Mouse (Mus musculus): ENCODE results near the gene Zyx. TPM values are rescaled to one million over a fixed set of nuclear protein-coding genes. Genes with fewer than 3 reads are reported as not detected.

The Zyx gene
- polyA plus RNA-seq, 1 experiment = 40.1 TPM

DNA sequence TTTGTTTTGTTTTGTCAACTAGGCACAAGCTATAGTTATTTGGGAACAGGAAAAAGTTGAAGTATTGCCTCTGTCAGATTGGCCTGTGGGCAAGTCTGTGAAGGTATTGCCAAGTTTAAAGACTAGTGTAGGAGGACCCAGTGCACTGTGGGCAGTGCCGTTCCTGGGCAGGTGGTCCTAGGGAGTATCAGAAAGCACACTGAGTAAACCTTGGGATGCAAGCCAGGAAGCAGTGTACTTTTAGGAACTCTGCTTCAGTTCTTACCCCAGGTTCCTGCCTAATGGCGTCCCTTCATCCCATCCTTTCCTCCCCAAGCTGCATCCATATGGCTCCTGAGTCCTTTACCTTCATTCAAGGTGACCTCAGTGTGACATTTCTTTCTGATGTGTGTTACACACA lies 25.7 kb downstream of the Zyx start:
- no peaks in the 10 kb centered on the region for H3K36me3 ChIP-seq (ENCODE audit: control insufficient read depth, insufficient read depth, low read length)
- TF ChIP-seq CTCF (IDR thresholded peaks at IDR 0.05; ENCODE audit: control insufficient read depth, insufficient read depth, insufficient replicate concordance, low read depth, low read length) = no peak
- no peak for TF ChIP-seq POLR2A (IDR thresholded peaks at IDR 0.05; ENCODE audit: control insufficient read depth, low read depth, low read length)
- H3K27ac ChIP-seq (ENCODE audit: control insufficient read depth, insufficient read depth, low read depth, low read length) = no peak overlapping the region
- peaks cover 10% of the 10 kb centered on the region for H3K4me1 ChIP-seq (ENCODE audit: control insufficient read depth, insufficient read depth, low read length)
- H3K4me3 ChIP-seq (ENCODE audit: control insufficient read depth, low read depth, low read length) = no peak overlapping the region
- H3K27me3 ChIP-seq (ENCODE audit: control insufficient read depth, insufficient read depth, low read length) = no peaks in the 10 kb centered on the region

DNA sequence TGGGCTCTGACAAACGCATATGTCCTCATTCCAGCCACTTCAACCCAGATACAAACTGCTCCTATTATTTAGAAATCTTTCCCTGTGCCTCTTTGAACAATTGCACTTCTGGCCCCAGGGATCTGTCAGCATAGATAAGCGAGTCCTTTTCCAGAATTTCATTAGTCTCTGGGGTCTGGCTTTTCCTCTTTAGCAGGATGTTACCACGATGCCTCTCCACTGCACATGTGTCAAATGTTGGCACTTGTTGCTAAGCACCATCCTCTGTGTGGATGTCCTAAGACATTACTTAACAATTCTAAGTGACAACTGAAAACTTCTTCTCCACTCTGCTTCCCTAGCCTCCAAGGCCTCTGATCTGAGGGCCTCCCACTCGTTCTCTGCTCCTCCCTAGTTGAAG lies 26.6 kb downstream of the Zyx start:
- TF ChIP-seq CTCF (IDR thresholded peaks at IDR 0.05; ENCODE audit: control insufficient read depth, insufficient read depth, insufficient replicate concordance, low read depth, low read length) (no peak), POLR2A (IDR thresholded peaks at IDR 0.05; ENCODE audit: control insufficient read depth, low read depth, low read length) (no peak)
- Histone ChIP-seq H3K4me1 (ENCODE audit: control insufficient read depth, insufficient read depth, low read length) (peaks cover 10% of the 10 kb centered on the region), H3K4me3 (ENCODE audit: control insufficient read depth, low read depth, low read length) (no peak overlapping the region), H3K27ac (ENCODE audit: control insufficient read depth, insufficient read depth, low read depth, low read length) (no peak overlapping the region), H3K36me3 (ENCODE audit: control insufficient read depth, insufficient read depth, low read length) (no peaks in the 10 kb centered on the region), H3K27me3 (ENCODE audit: control insufficient read depth, insufficient read depth, low read length) (no peaks in the 10 kb centered on the region)

DNA sequence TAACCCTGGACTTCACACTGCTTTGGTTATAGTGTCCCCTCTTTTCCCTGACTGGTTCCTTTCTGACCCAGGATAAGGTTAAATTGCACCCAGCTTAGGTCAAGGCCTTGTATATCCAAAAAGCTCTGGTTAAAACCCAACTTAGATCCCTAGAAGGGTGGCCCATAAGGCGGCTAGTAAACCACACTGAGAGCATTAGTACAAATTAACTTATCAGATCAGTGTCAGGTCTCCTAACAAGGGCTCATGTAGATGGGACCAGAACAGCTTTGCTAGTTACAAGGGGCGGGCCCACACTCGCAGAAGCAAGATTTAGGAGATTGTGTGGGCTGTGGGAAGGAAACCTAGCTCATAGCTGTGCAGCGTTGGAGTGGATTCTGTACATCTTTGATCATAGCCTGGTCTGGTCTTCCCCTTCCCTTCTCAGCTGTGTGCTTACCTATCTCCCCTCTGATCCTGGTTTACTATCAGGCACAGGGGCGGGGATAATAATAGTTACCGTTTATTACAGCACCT lies 27.1 kb downstream of the Zyx start:
- no peaks in the 10 kb centered on the region for H3K27me3 ChIP-seq (ENCODE audit: control insufficient read depth, insufficient read depth, low read length)

DNA sequence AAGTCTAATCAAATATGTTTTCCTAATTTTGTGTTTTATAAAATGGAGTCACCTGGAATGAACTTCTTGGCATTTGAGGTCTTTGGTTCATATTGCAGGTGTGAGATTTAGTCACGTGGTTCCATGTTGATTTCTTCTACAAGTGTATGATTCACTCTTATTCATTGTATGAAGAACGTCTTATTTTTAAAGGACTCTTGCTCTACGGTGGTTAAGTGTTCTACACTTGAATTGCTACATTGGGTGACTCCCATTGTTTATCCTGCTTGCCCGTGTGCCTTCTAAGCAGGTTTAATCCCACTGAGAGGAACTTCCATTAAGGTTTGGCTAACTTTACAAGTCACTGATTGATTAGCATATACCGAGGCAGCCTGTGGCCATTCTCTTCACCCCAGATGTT lies 27.9 kb downstream of the Zyx start:
- no peak for TF ChIP-seq CTCF (IDR thresholded peaks at IDR 0.05; ENCODE audit: control insufficient read depth, insufficient read depth, insufficient replicate concordance, low read depth, low read length)
- no peak for TF ChIP-seq POLR2A (IDR thresholded peaks at IDR 0.05; ENCODE audit: control insufficient read depth, low read depth, low read length)
- H3K36me3 ChIP-seq (ENCODE audit: control insufficient read depth, insufficient read depth, low read length) = no peaks in the 10 kb centered on the region
- peaks cover 12% of the 10 kb centered on the region for H3K4me1 ChIP-seq (ENCODE audit: control insufficient read depth, insufficient read depth, low read length)
- H3K27me3 ChIP-seq (ENCODE audit: control insufficient read depth, insufficient read depth, low read length) = no peaks in the 10 kb centered on the region
- no peak overlapping the region for H3K27ac ChIP-seq (ENCODE audit: control insufficient read depth, insufficient read depth, low read depth, low read length)
- peak overlapping the region; percentile 38; the same call in 1 of the 2 replicates for H3K4me3 ChIP-seq (ENCODE audit: control insufficient read depth, low read depth, low read length)

More for the DNA sequence above, 27.1 kb downstream of the Zyx start:
- H3K4me3 ChIP-seq (ENCODE audit: control insufficient read depth, low read depth, low read length) = no peak overlapping the region
- H3K27ac ChIP-seq (ENCODE audit: control insufficient read depth, insufficient read depth, low read depth, low read length) = no peak overlapping the region
- H3K4me1 ChIP-seq (ENCODE audit: control insufficient read depth, insufficient read depth, low read length) = peaks cover 10% of the 10 kb centered on the region
- TF ChIP-seq CTCF (IDR thresholded peaks at IDR 0.05; ENCODE audit: control insufficient read depth, insufficient read depth, insufficient replicate concordance, low read depth, low read length) = no peak
- no peak for TF ChIP-seq POLR2A (IDR thresholded peaks at IDR 0.05; ENCODE audit: control insufficient read depth, low read depth, low read length)
- H3K36me3 ChIP-seq (ENCODE audit: control insufficient read depth, insufficient read depth, low read length) = no peaks in the 10 kb centered on the region

DNA sequence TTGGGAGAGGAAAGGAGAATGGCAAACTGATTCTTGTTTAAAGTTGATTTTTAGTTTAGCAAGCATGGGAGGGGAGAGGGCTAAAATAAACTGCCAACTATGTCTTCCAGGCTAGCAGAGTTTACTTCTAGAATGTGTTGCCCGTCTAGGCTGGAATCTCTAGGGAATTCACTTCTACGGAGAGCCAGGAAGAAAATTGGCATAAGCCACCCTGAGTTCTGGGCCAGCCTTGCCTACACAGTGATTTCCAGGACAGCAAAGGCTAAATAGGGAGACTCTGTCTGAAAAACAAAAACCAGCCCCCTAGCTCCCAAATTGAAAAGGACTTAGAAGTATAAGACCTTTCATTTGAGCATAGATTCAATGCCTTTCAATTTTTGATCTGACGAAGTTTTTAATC lies 30.1 kb downstream of the Zyx start:
- peaks cover 2% of the 10 kb centered on the region; the same call in 1 of the 2 replicates for H3K4me1 ChIP-seq (ENCODE audit: control insufficient read depth, insufficient read depth, low read length)
- no peak overlapping the region for H3K27ac ChIP-seq (ENCODE audit: control insufficient read depth, insufficient read depth, low read depth, low read length)
- no peak overlapping the region for H3K4me3 ChIP-seq (ENCODE audit: control insufficient read depth, low read depth, low read length)
- TF ChIP-seq POLR2A (IDR thresholded peaks at IDR 0.05; ENCODE audit: control insufficient read depth, low read depth, low read length) (no peak), CTCF (IDR thresholded peaks at IDR 0.05; ENCODE audit: control insufficient read depth, insufficient read depth, insufficient replicate concordance, low read depth, low read length) (no peak)
- H3K27me3 ChIP-seq (ENCODE audit: control insufficient read depth, insufficient read depth, low read length) = no peaks in the 10 kb centered on the region
- H3K36me3 ChIP-seq (ENCODE audit: control insufficient read depth, insufficient read depth, low read length) = no peaks in the 10 kb centered on the region

DNA sequence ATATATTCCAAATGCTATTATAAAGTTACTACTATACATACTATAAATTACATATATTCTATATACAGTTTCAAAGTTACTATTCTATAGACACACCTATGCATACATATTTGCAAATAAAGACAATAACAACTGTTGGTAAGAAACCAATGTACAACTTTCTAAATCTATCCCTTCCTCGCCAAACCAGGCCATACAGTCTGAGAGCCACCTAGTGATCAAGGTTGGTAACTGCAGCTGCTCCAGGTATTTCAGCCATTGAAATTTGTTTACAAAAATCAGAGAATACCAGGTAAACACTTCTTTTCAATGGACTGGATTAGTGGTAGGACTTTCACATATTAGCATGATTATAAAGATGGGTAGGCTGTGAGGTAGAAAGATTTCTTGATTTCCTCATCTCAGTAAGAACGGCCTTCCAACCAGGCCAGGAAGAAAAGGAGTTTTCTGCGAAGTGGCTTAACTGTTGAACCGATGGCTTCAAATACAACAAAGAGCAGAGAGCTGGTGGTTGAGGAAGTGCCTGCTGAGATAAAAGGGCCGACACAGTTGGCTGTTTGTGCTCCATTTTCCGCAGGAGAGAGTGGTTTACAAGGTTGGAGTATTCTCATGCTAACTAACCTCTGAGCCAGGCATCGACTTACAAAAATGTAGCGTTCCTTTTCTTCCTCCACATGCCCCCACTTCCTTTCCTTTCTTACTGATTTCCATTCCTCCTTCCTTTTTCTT lies 31.1 kb downstream of the Zyx start:
- TF ChIP-seq CTCF (IDR thresholded peaks at IDR 0.05; ENCODE audit: control insufficient read depth, insufficient read depth, insufficient replicate concordance, low read depth, low read length) (no peak), POLR2A (IDR thresholded peaks at IDR 0.05; ENCODE audit: control insufficient read depth, low read depth, low read length) (no peak)
- Histone ChIP-seq H3K36me3 (ENCODE audit: control insufficient read depth, insufficient read depth, low read length) (no peaks in the 10 kb centered on the region), H3K27me3 (ENCODE audit: control insufficient read depth, insufficient read depth, low read length) (no peaks in the 10 kb centered on the region), H3K4me3 (ENCODE audit: control insufficient read depth, low read depth, low read length) (no peak overlapping the region), H3K27ac (ENCODE audit: control insufficient read depth, insufficient read depth, low read depth, low read length) (no peak overlapping the region), H3K4me1 (ENCODE audit: control insufficient read depth, insufficient read depth, low read length) (peaks cover 2% of the 10 kb centered on the region; the same call in 1 of the 2 replicates)

DNA sequence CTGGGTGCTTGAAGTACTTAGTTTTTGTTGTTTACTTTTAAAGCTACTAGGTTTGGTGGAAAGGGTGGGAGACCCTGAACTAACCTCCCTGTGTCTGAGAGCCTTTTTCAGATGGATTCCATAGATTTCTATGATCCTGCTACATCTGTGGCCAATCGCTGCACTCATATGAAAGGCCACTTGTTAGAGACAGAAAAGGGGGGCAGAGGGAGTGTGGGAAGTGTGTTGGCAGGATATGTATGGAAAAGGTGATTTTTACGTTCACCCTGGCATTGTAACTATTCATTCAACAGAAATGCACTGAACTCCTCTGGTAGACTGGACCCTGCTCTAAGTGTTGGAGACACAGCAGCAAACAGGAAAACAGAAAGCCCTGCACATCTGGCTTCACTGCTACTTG lies 31.8 kb downstream of the Zyx start:
- Histone ChIP-seq H3K27me3 (ENCODE audit: control insufficient read depth, insufficient read depth, low read length) (no peaks in the 10 kb centered on the region), H3K36me3 (ENCODE audit: control insufficient read depth, insufficient read depth, low read length) (no peaks in the 10 kb centered on the region), H3K4me1 (ENCODE audit: control insufficient read depth, insufficient read depth, low read length) (peaks cover 2% of the 10 kb centered on the region; the same call in 1 of the 2 replicates), H3K27ac (ENCODE audit: control insufficient read depth, insufficient read depth, low read depth, low read length) (no peak overlapping the region), H3K4me3 (ENCODE audit: control insufficient read depth, low read depth, low read length) (no peak overlapping the region)
- no peak for TF ChIP-seq CTCF (IDR thresholded peaks at IDR 0.05; ENCODE audit: control insufficient read depth, insufficient read depth, insufficient replicate concordance, low read depth, low read length)
- no peak for TF ChIP-seq POLR2A (IDR thresholded peaks at IDR 0.05; ENCODE audit: control insufficient read depth, low read depth, low read length)
